19 mouse cellular contexts compared by ENCODE assay signal in the genomic region with DNA sequence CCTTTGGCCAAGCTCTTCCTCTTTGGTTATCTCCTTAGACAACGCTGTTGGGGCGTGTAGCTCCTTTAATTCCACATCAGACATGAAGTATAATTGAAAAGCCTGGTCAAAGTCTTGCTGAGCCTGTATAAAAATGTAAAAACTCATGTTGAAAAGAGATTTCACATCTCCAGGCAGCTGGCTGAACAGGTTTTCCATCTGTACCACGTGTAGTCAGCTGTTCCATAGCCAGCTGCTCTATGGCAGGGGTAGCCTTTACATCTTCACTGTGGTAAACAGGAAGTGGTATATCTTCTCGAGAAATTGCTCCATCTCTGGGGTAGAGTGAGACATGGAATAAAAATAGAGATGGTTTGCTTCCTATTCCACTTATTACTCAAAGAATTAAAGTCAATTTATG. TPM values are rescaled to one million over a fixed set of nuclear protein-coding genes. Genes with fewer than 3 reads are reported as not detected.
DNase-seq lines count a peak whose midpoint lies in the region; ATAC-seq and TF ChIP-seq lines count a peak whose summit lies in the region.
"Had no signal": no experiment of that assay in that cellular context is flagged by ENCODE, and none has a peak within 500 bp of the region (broad histone marks: within the 10 kb centered on the region; RNA-seq: fewer than 3 reads in every experiment).

No protein-coding gene starts in this region.

- no peak overlapping the region for H3K4me2 ChIP-seq in forebrain, embryonic 15.5 days (replicated peaks)
- H3K4me2 ChIP-seq: embryonic facial prominence, embryonic 12.5 days; intestine, embryonic 15.5 days; limb, embryonic 13.5 days; liver, embryonic 15.5 days had no signal

- H3K36me3 ChIP-seq in G1E (replicated peaks): no peaks in the 10 kb centered on the region
- H3K36me3 ChIP-seq in forebrain, embryonic 15.5 days: no peaks in the 10 kb centered on the region
- H3K36me3 ChIP-seq: embryonic facial prominence, embryonic 12.5 days; intestine, embryonic 15.5 days; limb, embryonic 13.5 days; liver, embryonic 15.5 days had no signal

- whole genome bisulfite sequencing in forebrain, embryonic 15.5 days: 58% methylated on average over 4 of the region's 4 CpGs

- no peak overlapping the region for H3K9ac ChIP-seq in forebrain, embryonic 15.5 days (replicated peaks)
- H3K9ac ChIP-seq: embryonic facial prominence, embryonic 12.5 days; forebrain, postnatal 0 days; intestine, embryonic 15.5 days; limb, embryonic 13.5 days; liver, embryonic 15.5 days had no signal

- H3K9me3 ChIP-seq in G1E (replicated peaks): no peaks in the 10 kb centered on the region
- no peaks in the 10 kb centered on the region for H3K9me3 ChIP-seq in forebrain, embryonic 15.5 days
- H3K9me3 ChIP-seq: embryonic facial prominence, embryonic 12.5 days; intestine, embryonic 15.5 days; limb, embryonic 13.5 days; liver, embryonic 15.5 days had no signal

- peaks cover 17% of the 10 kb centered on the region for H3K27me3 ChIP-seq in G1E (ENCODE audit: insufficient read depth, low read length)
- no peaks in the 10 kb centered on the region for H3K27me3 ChIP-seq in forebrain, embryonic 15.5 days
- H3K27me3 ChIP-seq: embryonic facial prominence, embryonic 12.5 days; intestine, embryonic 15.5 days; limb, embryonic 13.5 days had no signal

- no peaks in the 10 kb centered on the region for H3K4me1 ChIP-seq in G1E (ENCODE audit: insufficient read depth, low read depth, low read length)
- no peaks in the 10 kb centered on the region for H3K4me1 ChIP-seq in forebrain, embryonic 15.5 days
- H3K4me1 ChIP-seq: embryonic facial prominence, embryonic 12.5 days; intestine, embryonic 15.5 days; limb, embryonic 13.5 days; liver, embryonic 15.5 days had no signal

- DNase-seq in heart, adult 11 months: peak; percentile 51
- no peak for DNase-seq in heart, postnatal 36 days
- DNase-seq in G1E (ENCODE audit: low spot score): no peak
- DNase-seq in induced T-regulatory cell, adult 2 months (ENCODE audit: low read depth): peak; percentile 49
- peak; percentile 45 to 55 for DNase-seq in thymus, postnatal 10 days (ENCODE audit: low spot score in 2 of 2)
- no peak for DNase-seq in embryo, embryonic 11 days
- DNase-seq in cerebellum, postnatal 10 days: no peak
- DNase-seq: cerebellum, postnatal 36 days; forebrain, postnatal 0 days; lung, postnatal 10 days; retina, postnatal 1 day; right cerebral cortex, postnatal 4 days had no signal

- no peak for TF ChIP-seq CTCF in G1E (IDR thresholded peaks at IDR 0.05; ENCODE audit: low read depth, low read length)

- no peak overlapping the region for H3K27ac ChIP-seq in forebrain, embryonic 15.5 days (replicated peaks)
- H3K27ac ChIP-seq: embryonic facial prominence, embryonic 12.5 days; intestine, embryonic 15.5 days; kidney, postnatal 0 days; layer of hippocampus, adult 2 months; limb, embryonic 13.5 days; liver, embryonic 15.5 days had no signal

- ATAC-seq in G1E (ENCODE audit: extremely low read depth, insufficient number of reproducible peaks, low FRiP score, poor library complexity, severe bottlenecking): peak; percentile 15; the same call in 1 of the 2 replicates
- ATAC-seq in forebrain, embryonic 15.5 days (replicated peaks): no peak
- ATAC-seq: forebrain, postnatal 0 days; intestine, embryonic 15.5 days had no signal

- intact Hi-C loops in heart, postnatal 36 days (cut with DNase I): no loop called here

- no peak overlapping the region for H3K4me3 ChIP-seq in G1E (ENCODE audit: low read depth, low read length)
- H3K4me3 ChIP-seq in forebrain, embryonic 15.5 days: no peak overlapping the region
- H3K4me3 ChIP-seq: embryonic facial prominence, embryonic 12.5 days; intestine, embryonic 15.5 days; layer of hippocampus, adult 2 months; limb, embryonic 13.5 days; liver, embryonic 15.5 days had no signal

RNA-seq across cellular contexts. Expression of a gene that starts 22.1 kb away (rescaled TPM):
- total RNA-seq in heart, postnatal 36 days (2021): 10 to 100 TPM; 33.1 to 35.0 TPM
- 76.5 and 79.9 TPM in 2 replicates for total RNA-seq in G1E (2014; fragmentation: Nextera tagmentation)
- 38.0 and 43.5 TPM in 2 replicates for total RNA-seq in G1E (2017)
- polyA plus RNA-seq in G1E (2012): 51.0 and 57.0 TPM in 2 replicates
- 19.2 and 19.4 TPM in 2 replicates for polyA plus RNA-seq in forebrain, embryonic 15.5 days (2015; fragmentation: Nextera tagmentation; extraction: Ambion mirVana)

Comparison
In these comparisons a context has a peak if more than half of its experiments do, and no peak if none do; other contexts are left out.
1. DNase-seq: peak in heart, adult 11 months (single experiment), induced T-regulatory cell, adult 2 months (single experiment) and thymus, postnatal 10 days (2 of 2); none in heart, postnatal 36 days (0 of 2), G1E (single experiment), embryo, embryonic 11 days (single experiment) and cerebellum, postnatal 10 days (0 of 2).